Mouse (Mus musculus): Measurements from ENCODE around the gene Haus7. TPM values are rescaled to one million over a fixed set of nuclear protein-coding genes. Genes with fewer than 3 reads are reported as not detected.
"Not testable (repeated sequence)": the region's sequence is repeated elsewhere in the genome, so short reads cannot be mapped to it uniquely, and the experiment has no call there.

Haus7 gene
- 67.1 and 69.1 TPM in 2 replicates for polyA plus RNA-seq (2014; fragmentation: Nextera tagmentation; extraction: Ambion mirVana)

GRCm38 (mm10) chrX:73458877-73459392 lies at the start of gene Haus7:
Gene Haus7 (minus strand): TSS chrX:73459044.
- Histone ChIP-seq H3K4me3 (replicated peaks; ENCODE audit: low read depth, low read length) (peak within 1 kb of the TSS; percentile 47), H3K4me1 (ENCODE audit: control insufficient read depth, insufficient read depth, low read length) (no peaks in the 10 kb centered on the region), H3K9me3 (ENCODE audit: control insufficient read depth, low read length) (no peaks in the 10 kb centered on the region), H3K9ac (replicated peaks; ENCODE audit: low read length) (peak within 1 kb of the TSS; percentile 51), H3K36me3 (ENCODE audit: control insufficient read depth, insufficient read depth, low read length) (no peaks in the 10 kb centered on the region), H3K27me3 (ENCODE audit: control insufficient read depth, insufficient read depth, low read length) (no peaks in the 10 kb centered on the region), H3K4me2 (ENCODE audit: low read length) (peak within 1 kb of the TSS; percentile 52), H3K27ac (replicated peaks; ENCODE audit: low read depth, low read length) (0 out of 2 replicates have a peak within 1 kb of the TSS, but pooled peaks have one; percentile 52)
- WGBS: 22% methylated on average over 25 of the region's 26 CpGs
- DNase-seq (peak; percentile 93), ATAC-seq (ENCODE audit: low FRiP score, low TSS enrichment) (peak; percentile 100)

- Histone ChIP-seq H3K4me1 (ENCODE audit: control insufficient read depth, insufficient read depth, low read length) (no peaks in the 10 kb centered on the region), H3K9me3 (ENCODE audit: control insufficient read depth, low read length) (no peaks in the 10 kb centered on the region), H3K9ac (replicated peaks; ENCODE audit: low read length) (no peak overlapping the region), H3K27me3 (ENCODE audit: control insufficient read depth, insufficient read depth, low read length) (no peaks in the 10 kb centered on the region; the same call in 1 of the 2 replicates), H3K4me2 (ENCODE audit: low read length) (no peak overlapping the region), H3K27ac (replicated peaks; ENCODE audit: low read depth, low read length) (no peak overlapping the region), H3K36me3 (ENCODE audit: control insufficient read depth, insufficient read depth, low read length) (no peaks in the 10 kb centered on the region), H3K4me3 (replicated peaks; ENCODE audit: low read depth, low read length) (no peak overlapping the region)
- 81% methylated on average over 4 of the region's 4 CpGs for WGBS
- no peak for ATAC-seq (ENCODE audit: low FRiP score, low TSS enrichment)
- DNase-seq: no peak
Measured at GRCm38 (mm10) chrX:73506577-73506976, 47.7 kb upstream of the Haus7 start.

GRCm38 (mm10) chrX:73505130-73505735 lies 46.4 kb upstream of the Haus7 start:
- Histone ChIP-seq H3K36me3 (ENCODE audit: control insufficient read depth, insufficient read depth, low read length) (no peaks in the 10 kb centered on the region), H3K27me3 (ENCODE audit: control insufficient read depth, insufficient read depth, low read length) (no peaks in the 10 kb centered on the region; the same call in 1 of the 2 replicates), H3K4me2 (ENCODE audit: low read length) (no peak overlapping the region), H3K4me1 (ENCODE audit: control insufficient read depth, insufficient read depth, low read length) (no peaks in the 10 kb centered on the region), H3K27ac (replicated peaks; ENCODE audit: low read depth, low read length) (no peak overlapping the region), H3K4me3 (replicated peaks; ENCODE audit: low read depth, low read length) (no peak overlapping the region), H3K9me3 (ENCODE audit: control insufficient read depth, low read length) (no peaks in the 10 kb centered on the region), H3K9ac (replicated peaks; ENCODE audit: low read length) (no peak overlapping the region)
- ATAC-seq (ENCODE audit: low FRiP score, low TSS enrichment): no peak
- no peak for DNase-seq
- 73% methylated on average over 5 of the region's 5 CpGs for WGBS

- WGBS: 72% methylated on average over 4 of the region's 4 CpGs
- Histone ChIP-seq H3K27ac (replicated peaks; ENCODE audit: low read depth, low read length) (no peak overlapping the region), H3K4me3 (replicated peaks; ENCODE audit: low read depth, low read length) (no peak overlapping the region), H3K36me3 (ENCODE audit: control insufficient read depth, insufficient read depth, low read length) (no peaks in the 10 kb centered on the region), H3K4me2 (ENCODE audit: low read length) (no peak overlapping the region), H3K9ac (replicated peaks; ENCODE audit: low read length) (no peak overlapping the region), H3K27me3 (ENCODE audit: control insufficient read depth, insufficient read depth, low read length) (no peaks in the 10 kb centered on the region), H3K4me1 (ENCODE audit: control insufficient read depth, insufficient read depth, low read length) (no peaks in the 10 kb centered on the region), H3K9me3 (ENCODE audit: control insufficient read depth, low read length) (no peaks in the 10 kb centered on the region)
- ATAC-seq (ENCODE audit: low FRiP score, low TSS enrichment) (no peak), DNase-seq (no peak)
Measured at GRCm38 (mm10) chrX:73496746-73497145, 37.9 kb upstream of the Haus7 start.

GRCm38 (mm10) chrX:73493567-73493966 lies 34.7 kb upstream of the Haus7 start:
- WGBS: 47% methylated on average over 2 of the region's 2 CpGs
- not testable (repeated sequence) for H3K27me3 ChIP-seq (ENCODE audit: control insufficient read depth, insufficient read depth, low read length); H3K4me2 ChIP-seq (ENCODE audit: low read length); H3K9me3 ChIP-seq (ENCODE audit: control insufficient read depth, low read length); ATAC-seq (ENCODE audit: low FRiP score, low TSS enrichment); H3K27ac ChIP-seq (replicated peaks; ENCODE audit: low read depth, low read length); H3K9ac ChIP-seq (replicated peaks; ENCODE audit: low read length); H3K36me3 ChIP-seq (ENCODE audit: control insufficient read depth, insufficient read depth, low read length); H3K4me1 ChIP-seq (ENCODE audit: control insufficient read depth, insufficient read depth, low read length); H3K4me3 ChIP-seq (replicated peaks; ENCODE audit: low read depth, low read length)
- DNase-seq: peak; percentile 85

- H3K9me3 ChIP-seq (ENCODE audit: control insufficient read depth, low read length): no peaks in the 10 kb centered on the region
- H3K27me3 ChIP-seq (ENCODE audit: control insufficient read depth, insufficient read depth, low read length): no peaks in the 10 kb centered on the region
- no peak overlapping the region for H3K4me2 ChIP-seq (ENCODE audit: low read length)
- no peak overlapping the region for H3K27ac ChIP-seq (replicated peaks; ENCODE audit: low read depth, low read length)
- H3K4me1 ChIP-seq (ENCODE audit: control insufficient read depth, insufficient read depth, low read length): no peaks in the 10 kb centered on the region
- no peaks in the 10 kb centered on the region for H3K36me3 ChIP-seq (ENCODE audit: control insufficient read depth, insufficient read depth, low read length)
- no peak overlapping the region for H3K9ac ChIP-seq (replicated peaks; ENCODE audit: low read length)
- 70% methylated on average over 3 of the region's 3 CpGs for WGBS
- no peak overlapping the region for H3K4me3 ChIP-seq (replicated peaks; ENCODE audit: low read depth, low read length)
- ATAC-seq (ENCODE audit: low FRiP score, low TSS enrichment): no peak
- no peak for DNase-seq
Measured at GRCm38 (mm10) chrX:73490804-73491203, 32.0 kb upstream of the Haus7 start.

- no peak for ATAC-seq (ENCODE audit: low FRiP score, low TSS enrichment)
- Histone ChIP-seq H3K4me2 (ENCODE audit: low read length) (no peak overlapping the region), H3K36me3 (ENCODE audit: control insufficient read depth, insufficient read depth, low read length) (no peaks in the 10 kb centered on the region), H3K4me3 (replicated peaks; ENCODE audit: low read depth, low read length) (no peak overlapping the region), H3K9me3 (ENCODE audit: control insufficient read depth, low read length) (no peaks in the 10 kb centered on the region), H3K27ac (replicated peaks; ENCODE audit: low read depth, low read length) (no peak overlapping the region), H3K9ac (replicated peaks; ENCODE audit: low read length) (no peak overlapping the region), H3K27me3 (ENCODE audit: control insufficient read depth, insufficient read depth, low read length) (no peaks in the 10 kb centered on the region), H3K4me1 (ENCODE audit: control insufficient read depth, insufficient read depth, low read length) (no peaks in the 10 kb centered on the region)
- WGBS: 77% methylated on average over 4 of the region's 4 CpGs
- DNase-seq: no peak
Measured at GRCm38 (mm10) chrX:73490186-73490585, 31.3 kb upstream of the Haus7 start.

GRCm38 (mm10) chrX:73486920-73487319 lies 28.1 kb upstream of the Haus7 start:
- Histone ChIP-seq H3K9ac (replicated peaks; ENCODE audit: low read length) (no peak overlapping the region), H3K4me3 (replicated peaks; ENCODE audit: low read depth, low read length) (no peak overlapping the region), H3K27ac (replicated peaks; ENCODE audit: low read depth, low read length) (no peak overlapping the region), H3K9me3 (ENCODE audit: control insufficient read depth, low read length) (no peaks in the 10 kb centered on the region), H3K36me3 (ENCODE audit: control insufficient read depth, insufficient read depth, low read length) (no peaks in the 10 kb centered on the region), H3K4me2 (ENCODE audit: low read length) (no peak overlapping the region), H3K4me1 (ENCODE audit: control insufficient read depth, insufficient read depth, low read length) (no peaks in the 10 kb centered on the region), H3K27me3 (ENCODE audit: control insufficient read depth, insufficient read depth, low read length) (no peaks in the 10 kb centered on the region)
- 78% methylated on average over 5 of the region's 5 CpGs for WGBS
- ATAC-seq (ENCODE audit: low FRiP score, low TSS enrichment) (no peak), DNase-seq (no peak)

GRCm38 (mm10) chrX:73484870-73485269 lies 26.0 kb upstream of the Haus7 start:
- no peak overlapping the region for H3K9ac ChIP-seq (replicated peaks; ENCODE audit: low read length)
- WGBS: 90% methylated on average over 4 of the region's 4 CpGs
- H3K36me3 ChIP-seq (ENCODE audit: control insufficient read depth, insufficient read depth, low read length): no peaks in the 10 kb centered on the region

More at GRCm38 (mm10) chrX:73484870-73485269, 26.0 kb upstream of the Haus7 start:
- no peak overlapping the region for H3K27ac ChIP-seq (replicated peaks; ENCODE audit: low read depth, low read length)
- H3K4me2 ChIP-seq (ENCODE audit: low read length): no peak overlapping the region
- H3K9me3 ChIP-seq (ENCODE audit: control insufficient read depth, low read length): no peaks in the 10 kb centered on the region
- H3K4me1 ChIP-seq (ENCODE audit: control insufficient read depth, insufficient read depth, low read length): no peaks in the 10 kb centered on the region
- ATAC-seq (ENCODE audit: low FRiP score, low TSS enrichment): no peak
- no peaks in the 10 kb centered on the region for H3K27me3 ChIP-seq (ENCODE audit: control insufficient read depth, insufficient read depth, low read length)
- H3K4me3 ChIP-seq (replicated peaks; ENCODE audit: low read depth, low read length): no peak overlapping the region
- no peak for DNase-seq
